Mouse (Mus musculus): ENCODE measurements at regions not wholly inside any gene's neighbourhood (a gene's known extent, or its start where the extent isn't known, plus 50 kb on each side); places are given as distances from the start of the nearest gene placed in this dataset.
"Not testable (repeated sequence)": the region's sequence is repeated elsewhere in the genome, so short reads cannot be mapped to it uniquely, and the experiment has no call there.

DNA sequence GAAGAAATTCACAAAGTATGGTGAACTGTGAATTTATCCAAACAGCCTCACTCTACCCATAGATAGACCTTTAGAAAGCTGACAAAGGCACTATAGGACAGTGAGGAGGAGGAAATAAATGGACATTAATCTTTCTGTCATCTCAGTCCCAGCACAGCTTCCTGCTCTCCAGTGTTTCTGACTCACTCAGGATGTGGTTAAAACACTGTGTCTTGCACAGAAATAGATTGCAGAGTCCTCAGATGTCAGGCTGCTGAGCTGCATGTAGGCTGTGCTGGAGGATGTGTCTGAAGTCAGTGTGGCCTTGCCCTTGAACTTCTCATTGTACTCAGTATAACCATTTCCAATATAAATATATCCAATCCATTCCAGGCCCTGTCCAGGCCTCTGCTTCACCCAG lies 735.6 kb upstream of the Zfp386 start:
- in situ Hi-C loops (cut with MboI, MseI) = no loop called here

GRCm38 (mm10) chr12:115312604-115313003 lies 734.9 kb upstream of the Zfp386 start:
- in situ Hi-C loops (cut with MboI, MseI) = not testable (repeated sequence)

DNA sequence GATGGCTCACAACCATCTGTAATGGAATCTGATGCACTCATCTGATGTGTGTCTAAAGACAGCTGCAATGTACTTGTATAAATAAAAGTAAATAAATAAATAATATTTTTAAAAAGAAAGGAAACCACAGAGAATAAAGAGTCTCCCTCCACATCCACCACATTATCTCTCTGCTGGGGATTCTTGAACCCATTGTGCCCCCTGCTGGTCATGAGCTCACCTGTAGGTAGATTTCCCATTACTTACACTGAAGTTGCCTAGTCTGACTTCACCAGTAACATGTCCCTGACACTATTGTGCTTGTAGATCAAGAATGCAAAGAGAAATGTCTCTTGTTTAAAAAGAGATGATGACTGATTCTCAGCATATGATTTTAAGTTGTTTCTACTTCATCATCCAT lies 726.9 kb upstream of the Zfp386 start:
- in situ Hi-C loops (cut with MboI, MseI) = not testable (repeated sequence)

- in situ Hi-C loops (cut with MboI, MseI) = no loop called here
These were observed 719.1 kb upstream of the Zfp386 start for GRCm38 (mm10) chr12:115328439-115328838.

DNA sequence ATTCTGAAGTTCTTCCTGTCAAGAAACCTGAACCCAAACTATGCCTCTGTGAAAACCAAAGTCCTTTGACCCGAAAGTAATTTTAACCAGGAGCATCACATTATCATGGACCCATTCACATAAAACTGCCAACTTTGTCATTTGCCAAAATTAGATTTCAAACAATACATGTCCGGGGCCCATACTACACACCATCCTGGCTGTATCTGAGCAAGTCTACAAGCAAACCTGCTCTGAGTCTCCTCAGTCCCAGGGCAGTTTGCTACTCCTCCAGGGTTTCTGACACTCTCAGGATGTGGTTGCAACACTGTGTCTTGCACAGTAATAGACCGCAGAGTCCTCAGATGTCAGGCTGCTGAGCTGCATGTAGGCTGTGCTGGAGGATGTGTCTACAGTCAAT lies 712.8 kb upstream of the Zfp386 start:
- in situ Hi-C loops (cut with MboI, MseI) = not testable (repeated sequence)

- in situ Hi-C loops (cut with MboI, MseI) = no loop called here
These were observed 710.9 kb upstream of the Zfp386 start for GRCm38 (mm10) chr12:115336594-115336993.

DNA sequence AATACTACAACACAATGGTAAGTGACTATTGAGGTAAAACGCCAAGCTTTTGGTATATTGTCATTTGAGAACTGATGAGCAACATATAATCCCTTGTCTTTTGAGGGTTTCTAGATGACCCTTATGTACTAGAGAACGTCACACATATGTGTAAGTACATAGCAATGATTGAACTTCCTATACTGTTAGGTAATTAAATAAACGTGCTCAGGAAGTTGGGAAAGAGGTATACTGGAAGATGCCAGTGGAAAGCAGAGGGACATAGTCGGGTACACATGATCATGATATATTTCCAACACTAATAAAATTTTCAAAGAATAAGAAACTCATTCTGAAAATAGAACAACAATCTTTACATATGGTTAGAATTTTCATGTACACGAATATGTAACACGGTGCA lies 701.4 kb upstream of the Zfp386 start:
- in situ Hi-C loops (cut with MboI, MseI) = not testable (repeated sequence)

DNA sequence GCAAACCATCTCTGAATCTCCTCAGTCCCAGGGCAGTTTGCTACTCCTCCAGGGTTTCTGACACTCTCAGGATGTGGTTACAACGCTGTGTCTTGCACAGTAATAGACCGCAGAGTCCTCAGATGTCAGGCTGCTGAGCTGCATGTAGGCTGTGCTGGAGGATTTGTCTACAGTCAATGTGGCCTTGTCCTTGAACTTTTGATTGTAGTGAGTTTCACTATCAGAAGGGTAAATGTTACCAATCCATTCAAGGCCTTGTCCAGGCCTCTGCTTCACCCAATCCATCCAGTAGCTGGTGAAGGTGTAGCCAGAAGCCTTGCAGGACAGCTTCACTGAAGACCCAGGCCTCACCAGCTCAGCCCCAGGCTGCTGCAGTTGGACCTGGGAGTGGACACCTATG lies 688.5 kb upstream of the Zfp386 start:
- in situ Hi-C loops (cut with MboI, MseI) = not testable (repeated sequence)

GRCm38 (mm10) chr12:115365628-115366027 lies 681.9 kb upstream of the Zfp386 start:
- in situ Hi-C loops (cut with MboI, MseI) = loop anchor here (5.0 kb wide), 1 partner anchor 37 kb away; no protein-coding TSS in a partner anchor

DNA sequence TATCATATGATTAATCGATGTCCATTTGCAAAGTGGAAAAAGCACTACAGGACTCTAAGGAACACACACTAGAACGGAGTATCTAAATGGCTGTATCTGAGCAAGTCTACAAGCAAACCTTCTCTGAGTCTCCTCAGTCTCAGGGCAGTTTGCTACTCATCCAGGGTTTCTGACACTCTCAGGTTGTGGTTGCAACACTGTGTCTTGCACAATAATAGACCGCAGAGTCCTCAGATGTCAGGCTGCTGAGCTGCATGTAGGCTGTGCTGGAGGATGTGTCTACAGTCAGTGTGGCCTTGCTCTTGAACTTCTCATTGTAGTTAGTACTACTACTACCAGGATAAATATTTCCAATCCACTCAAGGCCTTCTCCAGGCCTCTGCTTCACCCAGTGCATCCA lies 675.7 kb upstream of the Zfp386 start:
- in situ Hi-C loops (cut with MboI, MseI) = not testable (repeated sequence)

DNA sequence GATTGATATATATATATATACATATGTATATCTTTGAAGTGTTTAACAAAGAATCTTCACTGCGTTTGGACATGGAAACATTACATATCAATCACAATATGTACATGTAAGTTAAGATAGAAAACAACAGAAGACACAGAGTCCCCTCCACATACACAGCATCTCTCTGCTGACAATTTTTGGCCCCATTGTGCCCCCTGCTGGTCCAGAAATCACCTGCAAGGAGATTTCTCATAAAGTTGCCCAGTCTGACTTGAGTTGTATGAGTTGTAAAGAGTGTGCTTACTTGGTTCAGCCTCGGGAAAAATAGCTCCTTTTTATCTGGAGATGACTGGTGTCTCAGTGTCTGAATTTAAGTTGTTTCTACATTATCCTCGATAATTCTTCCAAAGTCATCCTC lies 674.5 kb upstream of the Zfp386 start:
- in situ Hi-C loops (cut with MboI, MseI) = not testable (repeated sequence)

DNA sequence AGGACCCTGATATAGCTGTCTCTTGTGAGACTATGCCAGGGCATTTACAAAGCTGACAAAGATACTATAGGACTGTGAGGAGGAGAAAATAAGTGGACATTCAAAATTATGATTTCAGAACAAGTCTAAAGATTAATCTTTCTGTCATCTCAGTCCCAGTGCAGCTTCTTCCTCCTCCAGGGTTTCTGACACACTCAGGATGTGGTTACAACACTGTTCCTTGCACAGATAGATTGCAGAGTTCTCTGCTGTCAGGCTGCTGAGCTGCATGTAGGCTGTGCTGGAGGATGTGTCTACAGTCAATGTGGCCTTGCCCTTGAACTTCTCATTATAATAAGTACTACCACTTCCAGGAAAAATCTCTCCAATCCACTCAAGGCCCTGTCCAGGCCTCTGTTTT lies 661.0 kb upstream of the Zfp386 start:
- in situ Hi-C loops (cut with MboI, MseI) = not testable (repeated sequence)

- in situ Hi-C loops (cut with MboI, MseI) = loop anchor here (5.0 kb wide), 1 partner anchor 37 kb away; no protein-coding TSS in a partner anchor
These were observed 643.4 kb upstream of the Zfp386 start for GRCm38 (mm10) chr12:115404116-115404515.

- in situ Hi-C loops (cut with MboI, MseI) = loop anchor here (5.0 kb wide), 1 partner anchor 37 kb away; no protein-coding TSS in a partner anchor
These were observed 642.9 kb upstream of the Zfp386 start for GRCm38 (mm10) chr12:115404657-115405056.

- in situ Hi-C loops (cut with MboI, MseI) = loop anchor here (5.0 kb wide), 1 partner anchor 296 kb away; no protein-coding TSS in a partner anchor
These were observed 601.3 kb upstream of the Zfp386 start for GRCm38 (mm10) chr12:115446247-115446646.

DNA sequence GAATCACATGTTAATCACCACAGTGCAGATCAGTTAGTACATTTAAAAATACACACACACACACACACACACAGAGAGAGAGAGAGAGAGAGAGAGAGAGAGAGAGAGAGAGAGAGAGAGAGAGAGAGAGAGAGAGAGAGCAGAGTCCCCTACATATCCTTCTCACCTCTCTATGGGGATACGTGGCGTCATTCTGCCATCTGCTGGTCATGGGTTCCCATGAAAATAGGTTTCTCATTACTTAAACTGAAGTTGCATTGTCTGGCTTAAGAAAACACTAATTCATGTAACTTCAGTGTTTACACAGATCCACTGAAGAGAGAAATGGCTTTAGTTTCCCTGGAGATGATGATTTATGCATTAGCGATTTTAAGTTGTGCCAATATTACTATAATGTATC lies 594.9 kb upstream of the Zfp386 start:
- in situ Hi-C loops (cut with MboI, MseI) = not testable (repeated sequence)

DNA sequence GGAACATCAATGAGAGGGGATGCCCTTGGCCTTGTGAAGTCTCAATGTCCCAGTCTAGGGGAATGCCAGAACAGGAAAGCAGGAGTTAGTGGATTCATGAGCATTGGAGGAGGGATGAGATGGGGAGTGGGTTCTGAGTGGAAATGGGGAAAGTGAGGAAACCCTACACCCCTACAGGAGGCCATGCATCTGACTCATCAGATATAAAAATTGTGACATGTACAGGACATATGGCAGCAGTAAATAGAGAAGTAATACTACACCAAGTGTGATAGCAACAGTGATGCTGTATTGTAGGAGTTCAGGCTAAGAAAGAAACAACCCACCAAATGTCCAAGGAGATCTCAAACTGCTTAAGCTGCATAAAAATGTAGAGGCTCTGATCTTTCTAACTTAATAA lies 582.7 kb upstream of the Zfp386 start:
- in situ Hi-C loops (cut with MboI, MseI) = not testable (repeated sequence)

- in situ Hi-C loops (cut with MboI, MseI) = not testable (repeated sequence)
These were observed 579.5 kb upstream of the Zfp386 start for GRCm38 (mm10) chr12:115468015-115468414.

GRCm38 (mm10) chr12:115468569-115468968 lies 579.0 kb upstream of the Zfp386 start:
- in situ Hi-C loops (cut with MboI, MseI) = not testable (repeated sequence)

- in situ Hi-C loops (cut with MboI, MseI) = no loop called here
These were observed 548.7 kb upstream of the Zfp386 start for GRCm38 (mm10) chr12:115498865-115499264.

DNA sequence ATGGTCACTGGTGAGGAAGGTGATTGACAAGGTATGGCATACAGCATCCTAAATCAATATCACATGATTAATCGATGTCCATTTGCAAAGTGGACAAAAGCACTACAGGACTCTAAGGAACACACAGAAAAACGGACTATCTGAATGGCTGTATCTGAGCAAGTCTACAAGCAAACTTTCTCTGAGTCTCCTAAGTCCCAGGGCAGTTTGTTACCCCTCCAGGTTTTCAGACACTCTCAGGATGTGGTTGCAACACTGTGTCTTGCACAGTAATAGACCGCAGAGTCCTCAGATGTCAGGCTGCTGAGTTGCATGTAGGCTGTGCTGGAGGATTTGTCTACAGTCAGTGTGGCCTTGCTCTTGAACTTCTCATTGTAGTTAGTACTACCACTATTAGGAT lies 540.2 kb upstream of the Zfp386 start:
- in situ Hi-C loops (cut with MboI, MseI) = not testable (repeated sequence)

GRCm38 (mm10) chr12:115508615-115509342 lies 538.7 kb upstream of the Zfp386 start:
- in situ Hi-C loops (cut with MboI, MseI) = not testable (repeated sequence)

GRCm38 (mm10) chr12:115518778-115519541 lies 528.6 kb upstream of the Zfp386 start:
- in situ Hi-C loops (cut with MboI, MseI) = not testable (repeated sequence)
